In genomic region chr13:48800850-48801546, GRCm38 (mm10) we compare ENCODE assay signal across 8 mouse cellular contexts.
A peak's percentile ranks its signal among the peaks of the same experiment; 100 is the strongest.
DNase-seq lines count a peak whose midpoint lies in the region; ATAC-seq lines count a peak whose summit lies in the region.
"Had no signal": no experiment of that assay in that cellular context is flagged by ENCODE, and none has a peak within 500 bp of the region (broad histone marks: within the 10 kb centered on the region; RNA-seq: fewer than 3 reads in every experiment).

No protein-coding gene starts in this region.

- DNase-seq in NIH3T3 (ENCODE audit: low read depth): peak; percentile 70
- peak; percentile 48 for DNase-seq in cerebellum, adult 11-12 months
- peak; percentile 50 to 52 for DNase-seq in left cerebral cortex, postnatal 36 days (ENCODE audit: low spot score in 2 of 2)
- peak; percentile 26 to 32 for DNase-seq in spleen, postnatal 36 days (ENCODE audit: low spot score in 2 of 2)

- intact Hi-C loops in left cerebral cortex, postnatal 36 days (cut with DNase I): loop anchor here (2.0 to 5.0 kb wide), 2 partner anchors 146 to 274 kb away; no protein-coding TSS in a partner anchor

- peaks cover 30% of the 10 kb centered on the region for H3K36me3 ChIP-seq in forebrain, embryonic 15.5 days
- peaks cover 26% of the 10 kb centered on the region for H3K36me3 ChIP-seq in hindbrain, embryonic 15.5 days
- peaks cover 38% of the 10 kb centered on the region for H3K36me3 ChIP-seq in midbrain, embryonic 12.5 days

- no peak overlapping the region for H3K27ac ChIP-seq in forebrain, embryonic 15.5 days (replicated peaks)
- H3K27ac ChIP-seq in hindbrain, embryonic 15.5 days (replicated peaks): no peak overlapping the region
- H3K27ac ChIP-seq in midbrain, embryonic 12.5 days (replicated peaks): no peak overlapping the region
- H3K27ac ChIP-seq: lung, embryonic 15.5 days had no signal

- no peak overlapping the region for H3K4me3 ChIP-seq in forebrain, embryonic 15.5 days
- H3K4me3 ChIP-seq in hindbrain, embryonic 15.5 days: no peak overlapping the region
- H3K4me3 ChIP-seq in midbrain, embryonic 12.5 days: no peak overlapping the region
- H3K4me3 ChIP-seq: lung, embryonic 15.5 days had no signal

- H3K27me3 ChIP-seq in forebrain, embryonic 15.5 days: no peaks in the 10 kb centered on the region
- H3K27me3 ChIP-seq in hindbrain, embryonic 15.5 days: no peaks in the 10 kb centered on the region
- H3K27me3 ChIP-seq in midbrain, embryonic 12.5 days: 0 out of 2 replicates have a peak, but pooled peaks cover 3% of the 10 kb centered on the region

- H3K4me2 ChIP-seq in forebrain, embryonic 15.5 days (replicated peaks): no peak overlapping the region
- no peak overlapping the region for H3K4me2 ChIP-seq in hindbrain, embryonic 15.5 days
- no peak overlapping the region for H3K4me2 ChIP-seq in midbrain, embryonic 12.5 days (replicated peaks)
- H3K4me2 ChIP-seq: lung, embryonic 15.5 days had no signal

- ATAC-seq in forebrain, embryonic 15.5 days (replicated peaks): peak; percentile 81
- peak; percentile 55 for ATAC-seq in hindbrain, embryonic 15.5 days (ENCODE audit: low FRiP score, low read depth)
- peak; percentile 50 for ATAC-seq in midbrain, embryonic 12.5 days (ENCODE audit: low FRiP score, low read depth)

- H3K4me1 ChIP-seq in forebrain, embryonic 15.5 days: no peaks in the 10 kb centered on the region; the same call in 1 of the 2 replicates
- no peaks in the 10 kb centered on the region for H3K4me1 ChIP-seq in hindbrain, embryonic 15.5 days (replicated peaks)
- peaks cover 9% of the 10 kb centered on the region; the same call in 1 of the 2 replicates for H3K4me1 ChIP-seq in midbrain, embryonic 12.5 days

- H3K9ac ChIP-seq in forebrain, embryonic 15.5 days (replicated peaks): no peak overlapping the region
- H3K9ac ChIP-seq in hindbrain, embryonic 15.5 days: no peak overlapping the region
- no peak overlapping the region for H3K9ac ChIP-seq in midbrain, embryonic 12.5 days (replicated peaks)
- H3K9ac ChIP-seq: lung, embryonic 15.5 days had no signal

- WGBS in forebrain, embryonic 15.5 days: 28% methylated on average over 11 of the region's 11 CpGs
- 31% methylated on average over 11 of the region's 11 CpGs for WGBS in hindbrain, embryonic 15.5 days
- WGBS in midbrain, embryonic 12.5 days: 25% methylated on average over 11 of the region's 11 CpGs

- no peaks in the 10 kb centered on the region for H3K9me3 ChIP-seq in forebrain, embryonic 15.5 days
- H3K9me3 ChIP-seq in hindbrain, embryonic 15.5 days: no peaks in the 10 kb centered on the region
- no peaks in the 10 kb centered on the region for H3K9me3 ChIP-seq in midbrain, embryonic 12.5 days
- H3K9me3 ChIP-seq: lung, embryonic 15.5 days had no signal
